Mouse (Mus musculus) splenic B cell, adult 2 months (primary cell): Measurements from ENCODE around the gene Tmem253.

ENCODE experiments used
- DNase-seq: peaks from one replicate; pipeline ENCODE4 v3.0.0-alpha.2; 2011; ENCODE audit warnings: low read depth, low spot score
- H3K27me3 ChIP-seq: 2 replicates; pipeline ENCODE4 v1.6.1; 2012; ENCODE audit warnings: mild to moderate bottlenecking, low read length, moderate library complexity, mixed read lengths; ENCODE audit not compliant: control insufficient read depth, poor library complexity, insufficient read depth, severe bottlenecking
- H3K36me3 ChIP-seq: 2 replicates; pipeline ENCODE4 v1.6.1; 2012; ENCODE audit warnings: mild to moderate bottlenecking, low read length, moderate library complexity, mixed read lengths; ENCODE audit not compliant: control insufficient read depth, poor library complexity, insufficient read depth, severe bottlenecking

Tmem253 gene

DNA sequence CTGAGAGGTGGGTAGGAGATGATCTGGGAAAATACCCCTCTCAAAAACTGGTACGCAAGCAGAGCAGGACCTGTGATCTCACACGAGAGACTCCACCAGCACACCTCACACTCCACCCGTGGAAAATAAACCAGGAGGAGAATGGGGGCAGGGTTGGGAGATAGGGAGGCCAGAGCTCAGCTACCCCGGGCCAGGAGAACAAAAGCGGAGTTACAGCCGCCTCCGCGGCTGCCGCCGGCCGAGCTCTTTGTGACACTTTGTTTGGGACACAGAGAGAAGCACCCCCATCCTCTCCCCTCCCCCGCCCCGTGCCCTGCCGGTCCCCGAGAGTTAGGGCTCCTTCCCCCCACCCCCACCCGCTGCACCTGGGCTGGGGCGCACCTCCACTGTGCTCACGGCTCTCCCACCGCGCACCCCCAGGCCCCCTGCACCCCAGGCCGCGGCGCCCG lies 1.7 kb upstream of the Tmem253 start:
- DNase-seq = peak; percentile 42
- no peaks in the 10 kb centered on the region for H3K36me3 ChIP-seq
- H3K27me3 ChIP-seq = no peaks in the 10 kb centered on the region

DNA sequence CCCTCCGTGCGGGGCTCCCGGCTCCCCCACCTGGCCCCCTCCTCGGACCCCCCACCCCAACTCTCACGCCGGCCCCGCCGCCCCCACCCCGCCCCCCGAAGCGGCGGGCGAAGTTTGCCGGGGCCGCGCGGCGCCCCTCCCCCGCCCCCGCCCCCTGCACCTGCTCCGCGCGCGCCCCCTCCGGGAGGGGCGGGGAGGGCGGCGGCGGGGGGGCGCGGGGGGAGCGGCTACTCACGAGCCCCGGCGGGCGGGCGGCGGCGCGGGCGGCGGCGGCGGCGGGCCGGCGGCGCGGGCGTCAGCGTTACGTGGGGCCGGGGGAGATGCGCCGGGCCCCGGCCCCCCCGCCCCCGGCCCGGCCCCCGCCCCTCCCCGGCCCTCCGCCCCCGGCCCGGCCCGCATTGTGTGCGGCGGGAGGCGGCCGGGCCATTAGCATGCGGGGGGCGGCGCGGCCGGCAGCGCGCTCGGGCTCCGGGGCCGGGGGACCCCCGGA lies 1.1 kb upstream of the Tmem253 start:
- Histone ChIP-seq H3K27me3 (no peaks in the 10 kb centered on the region), H3K36me3 (no peaks in the 10 kb centered on the region)
- no peak for DNase-seq

DNA sequence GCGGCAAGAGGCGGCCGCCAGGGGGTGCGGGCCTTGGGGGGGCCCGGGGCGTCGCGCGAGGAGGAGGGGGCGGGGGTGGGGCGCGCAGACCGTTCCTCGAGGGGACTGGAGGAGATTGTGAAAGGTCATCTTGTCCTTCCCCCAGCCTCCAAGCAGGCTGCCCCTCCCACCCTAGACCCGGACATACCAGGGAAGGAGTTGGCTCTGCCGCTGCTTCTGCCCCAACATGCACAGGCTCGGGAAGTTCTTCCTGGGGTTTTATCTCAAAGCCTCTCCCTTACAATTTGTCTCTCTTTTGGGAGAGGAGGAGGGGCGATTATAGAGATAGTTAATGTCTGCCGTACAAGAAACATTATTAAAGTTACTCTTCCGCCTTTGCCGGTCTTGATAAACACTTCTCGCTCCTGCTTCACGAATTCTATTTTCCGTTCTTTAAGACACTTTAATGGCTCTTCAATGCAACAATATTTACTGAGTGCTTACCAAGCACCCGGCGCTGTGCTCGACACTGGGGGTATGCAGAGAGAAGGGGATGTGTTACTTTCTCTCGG lies 622 bp upstream of the Tmem253 start:
- Histone ChIP-seq H3K27me3 (no peaks in the 10 kb centered on the region), H3K36me3 (no peaks in the 10 kb centered on the region)
- peak; percentile 48 for DNase-seq

DNA sequence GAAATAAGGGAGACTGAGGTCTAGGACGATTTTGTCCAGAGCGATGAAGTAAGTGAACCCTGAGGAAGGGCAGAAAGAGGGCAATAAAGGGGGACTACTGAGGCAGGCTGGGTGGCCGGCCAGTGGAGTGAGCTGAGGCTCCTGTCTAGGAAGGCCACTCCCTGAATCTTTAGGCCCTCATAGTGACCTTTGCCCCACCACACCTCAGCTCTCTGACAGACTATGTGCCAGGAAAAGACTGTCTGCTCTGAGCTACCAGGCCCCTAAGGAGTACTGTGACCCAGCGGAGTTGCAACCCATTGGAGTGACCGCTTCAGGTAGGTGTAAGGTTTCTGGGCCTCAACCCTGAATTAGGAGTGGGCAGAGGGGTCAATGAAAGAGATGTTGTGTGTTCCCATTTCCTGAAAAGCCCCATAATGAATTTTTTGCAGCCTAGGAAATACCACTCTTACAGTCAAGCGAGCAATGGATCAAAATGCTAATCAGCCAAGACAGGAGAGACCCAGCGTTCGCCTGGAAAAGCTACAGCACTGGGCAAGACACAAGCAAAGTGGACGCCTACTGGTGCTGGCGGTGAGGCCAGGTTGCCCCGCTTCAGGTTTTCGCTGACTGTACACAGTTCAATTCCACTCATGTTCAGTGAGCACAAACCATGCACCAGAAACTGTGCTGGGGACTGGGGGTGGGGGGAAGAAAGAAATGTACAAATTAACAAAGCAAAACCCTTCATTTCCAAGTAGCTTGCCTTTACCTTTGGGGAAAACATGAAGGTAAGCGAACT lies 1.4 kb downstream of the Tmem253 start:
- DNase-seq = no peak
- no peaks in the 10 kb centered on the region for H3K27me3 ChIP-seq
- H3K36me3 ChIP-seq = no peaks in the 10 kb centered on the region

DNA sequence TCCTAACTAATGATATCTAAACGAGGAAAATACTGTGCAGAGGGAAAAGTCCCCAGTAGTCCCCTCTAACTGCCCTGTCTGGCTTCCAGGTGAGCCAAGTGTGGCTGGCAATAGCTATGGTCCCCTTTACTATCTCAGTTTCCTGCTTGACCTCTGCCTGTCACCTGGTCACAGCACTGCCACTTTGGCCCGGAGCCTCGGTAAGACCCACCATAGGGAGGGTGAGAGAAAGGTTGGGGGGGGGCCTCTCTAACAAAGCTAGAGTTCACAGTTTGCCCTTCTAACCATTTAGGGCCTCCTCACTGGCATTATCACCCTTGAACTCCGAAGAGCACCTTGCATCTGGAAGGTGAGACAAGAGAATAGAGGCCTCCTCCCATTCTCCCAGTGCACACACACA lies 2.2 kb downstream of the Tmem253 start:
- Histone ChIP-seq H3K36me3 (no peaks in the 10 kb centered on the region), H3K27me3 (no peaks in the 10 kb centered on the region)
- no peak for DNase-seq

DNA sequence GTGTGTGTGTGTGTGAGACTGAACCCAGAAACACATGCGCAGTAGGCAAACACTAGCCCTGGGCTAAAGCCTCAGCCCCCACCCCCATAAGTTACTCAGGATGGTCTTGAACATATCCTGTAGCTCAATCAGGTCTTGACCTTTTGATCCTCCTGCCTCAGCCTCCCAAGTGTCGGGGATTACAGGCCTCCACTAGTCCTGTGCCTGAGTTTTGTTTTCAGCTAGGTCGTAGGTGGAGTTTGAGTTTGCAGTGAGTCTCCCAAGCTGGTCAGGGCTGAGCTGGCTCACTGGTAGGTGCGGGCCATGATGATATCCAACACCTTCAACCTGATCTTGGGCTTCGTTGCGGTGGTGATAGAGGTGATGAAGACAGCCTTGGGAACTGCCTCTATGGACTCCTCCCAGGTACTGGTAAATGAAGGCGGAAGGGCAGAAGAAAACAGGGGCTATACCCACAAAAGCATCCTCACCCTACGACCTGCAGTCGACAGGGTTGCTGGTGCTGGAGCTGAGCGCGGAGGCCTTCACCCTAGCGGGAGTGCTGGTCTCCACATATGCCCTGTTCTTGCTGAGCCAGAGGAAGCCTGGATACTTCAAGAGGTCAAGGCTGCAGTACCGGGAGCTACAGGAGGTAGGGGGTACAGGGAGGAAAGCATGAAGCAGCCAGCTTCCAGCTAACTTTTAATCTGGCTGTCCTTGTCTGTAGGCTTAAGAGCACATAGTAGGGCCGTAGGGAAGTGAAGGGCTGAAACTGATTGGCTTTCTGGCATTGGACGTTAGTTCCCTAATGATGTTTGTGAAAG lies 3.0 kb downstream of the Tmem253 start:
- H3K36me3 ChIP-seq = no peaks in the 10 kb centered on the region
- H3K27me3 ChIP-seq = no peaks in the 10 kb centered on the region
- no peak for DNase-seq

DNA sequence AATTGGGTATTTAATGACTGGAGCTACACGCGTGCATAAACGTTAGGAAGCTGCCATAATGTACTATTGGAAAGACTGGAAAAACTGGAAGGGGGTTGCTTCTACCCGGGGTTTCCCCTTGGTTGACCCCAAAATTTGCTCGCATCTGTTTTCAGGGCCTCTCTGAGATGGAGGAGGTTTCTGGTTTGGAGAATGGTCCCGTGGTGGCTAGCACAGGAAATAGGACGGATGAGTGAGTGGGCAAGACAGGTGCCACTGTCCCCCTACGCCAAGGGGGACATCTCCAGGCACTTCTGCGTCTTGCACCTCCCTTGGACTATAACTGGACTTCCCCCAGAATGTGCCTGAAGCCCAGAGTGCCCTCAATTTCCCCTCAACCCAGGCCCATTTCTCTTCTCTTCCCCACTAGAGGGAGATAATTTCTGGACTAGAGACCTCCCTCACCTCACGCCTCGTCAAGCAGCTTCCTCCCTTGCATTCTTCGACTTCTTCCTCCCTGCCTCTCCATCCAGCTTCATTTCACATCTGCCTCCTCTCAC lies 3.7 kb downstream of the Tmem253 start:
- DNase-seq = no peak
- no peaks in the 10 kb centered on the region for H3K27me3 ChIP-seq
- no peaks in the 10 kb centered on the region for H3K36me3 ChIP-seq

DNA sequence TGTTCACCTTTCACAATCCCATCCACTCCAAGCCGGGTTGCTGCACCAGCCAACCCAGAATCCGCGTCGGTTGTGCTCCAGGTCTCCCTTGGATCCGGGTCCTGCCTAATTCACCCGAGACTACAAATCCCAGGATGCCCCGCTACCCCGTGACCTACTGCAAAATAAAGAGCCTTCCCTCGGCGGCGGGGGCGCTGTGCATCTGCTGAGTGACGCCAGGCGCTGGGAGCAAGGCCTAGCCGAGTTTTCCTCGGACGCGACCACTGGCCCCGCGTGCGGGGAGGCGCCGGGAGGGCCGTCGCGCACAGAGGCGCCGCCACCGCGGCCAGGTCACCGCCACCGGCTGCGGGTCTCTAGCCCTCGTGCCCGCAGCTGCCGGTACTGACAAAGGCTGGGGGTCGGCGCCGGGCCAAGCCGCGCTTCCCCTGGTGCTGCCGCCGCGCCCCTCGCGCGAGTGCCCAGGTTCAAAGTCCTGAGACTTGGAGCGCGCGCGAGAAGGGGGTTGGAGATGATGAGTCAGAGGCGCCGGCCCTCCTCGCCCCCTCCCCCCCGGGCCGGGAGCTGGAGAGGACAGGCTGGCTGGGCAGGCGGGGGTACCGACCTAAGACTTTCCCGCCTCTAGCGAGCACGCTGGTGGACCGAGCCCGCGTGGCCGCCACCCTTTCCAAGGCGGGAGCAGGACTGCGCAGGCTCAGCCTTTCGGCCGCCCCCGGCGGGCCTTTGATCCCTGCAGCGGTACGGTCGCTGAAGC lies 4.3 kb downstream of the Tmem253 start:
- Histone ChIP-seq H3K27me3 (no peaks in the 10 kb centered on the region), H3K36me3 (no peaks in the 10 kb centered on the region)
- peak; percentile 94 for DNase-seq

DNA sequence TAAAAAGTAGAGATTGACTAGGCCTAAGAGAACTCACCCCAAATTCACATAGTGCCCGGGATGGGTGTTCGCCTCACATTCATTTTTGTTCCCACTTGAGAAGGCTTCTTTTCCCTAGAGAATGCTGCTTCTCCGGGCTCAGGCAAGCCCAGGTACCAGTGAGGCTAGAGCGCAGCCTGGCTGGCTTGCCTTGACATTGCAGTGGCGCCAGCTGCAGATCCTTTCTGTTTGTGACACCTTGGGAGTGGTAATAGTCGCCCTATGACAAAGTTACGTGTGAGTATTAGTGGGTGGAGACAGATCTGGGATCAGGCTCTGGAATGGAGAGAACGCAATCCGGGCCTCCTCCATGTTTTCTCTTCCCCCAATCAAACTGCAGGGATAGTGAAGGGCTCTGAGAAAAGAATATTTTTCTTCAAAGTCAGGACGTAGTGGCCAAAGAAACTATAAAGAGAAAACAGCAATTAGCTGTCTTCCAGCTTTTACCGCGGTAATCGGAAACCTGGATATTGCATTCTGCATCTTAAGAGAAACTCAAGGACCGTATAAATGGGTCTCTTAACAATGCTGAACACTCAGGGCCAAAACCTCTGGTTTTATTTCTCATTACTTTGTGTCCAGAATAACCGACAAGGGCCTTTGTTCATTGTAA lies 5.2 kb downstream of the Tmem253 start, which contains the start of gene Zfp219:
Zfp219 (minus strand) TSS at position 248 of the 652 bp plus-strand sequence.
- Histone ChIP-seq H3K36me3 (no peaks in the 10 kb centered on the region), H3K27me3 (no peaks in the 10 kb centered on the region)
- DNase-seq = peak; percentile 66

DNA sequence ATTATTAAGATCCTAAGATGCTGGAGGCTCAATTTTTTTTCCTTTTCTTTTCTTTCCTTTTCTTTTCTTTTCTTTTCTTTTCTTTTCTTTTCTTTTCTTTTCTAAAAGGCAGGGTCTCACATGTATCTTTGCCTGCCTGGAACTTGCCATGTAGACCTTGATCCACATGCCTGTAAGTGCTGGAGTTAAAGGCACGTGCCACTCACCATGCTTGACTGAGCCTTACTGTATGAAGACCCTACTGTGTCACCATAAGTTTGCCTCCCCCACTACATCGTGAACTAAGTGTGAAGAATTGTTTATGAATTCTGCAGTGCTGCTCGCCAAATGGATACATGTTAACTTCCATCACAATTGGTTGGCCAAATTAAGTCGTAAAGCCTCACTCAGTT lies 5.7 kb downstream of the Tmem253 start:
- DNase-seq = no peak
- Histone ChIP-seq H3K36me3 (no peaks in the 10 kb centered on the region), H3K27me3 (no peaks in the 10 kb centered on the region)

DNA sequence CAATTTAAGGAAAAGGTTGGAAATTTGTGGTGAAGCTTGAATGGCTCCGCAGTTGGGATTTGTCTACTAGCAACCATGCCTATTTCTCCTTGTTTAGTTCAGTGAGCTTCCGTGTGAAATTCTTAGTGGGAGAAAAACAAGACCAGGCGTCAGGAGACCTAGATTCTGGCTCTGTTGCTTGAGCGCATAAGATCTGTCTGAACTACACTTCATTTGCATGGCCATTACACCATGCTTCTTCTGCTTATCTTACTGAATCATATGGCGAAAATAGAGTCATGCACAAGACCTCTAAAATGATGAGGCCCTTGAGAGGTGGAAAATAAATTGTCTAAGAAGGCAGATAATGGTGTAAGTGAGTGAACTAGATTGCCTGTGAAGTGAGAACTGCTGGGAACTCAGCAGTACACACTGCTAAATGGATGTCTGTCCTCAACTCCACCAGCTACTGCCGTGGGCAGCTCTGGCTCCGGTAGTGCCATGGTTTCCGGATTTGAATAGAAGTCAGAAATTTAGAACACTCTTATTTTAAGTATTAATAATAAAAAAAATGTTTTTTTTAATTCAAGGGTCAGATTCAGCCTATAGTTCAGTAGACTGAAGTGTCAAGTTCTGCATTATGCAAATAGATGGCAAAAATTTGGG lies 6.2 kb downstream of the Tmem253 start:
- DNase-seq = no peak

DNA sequence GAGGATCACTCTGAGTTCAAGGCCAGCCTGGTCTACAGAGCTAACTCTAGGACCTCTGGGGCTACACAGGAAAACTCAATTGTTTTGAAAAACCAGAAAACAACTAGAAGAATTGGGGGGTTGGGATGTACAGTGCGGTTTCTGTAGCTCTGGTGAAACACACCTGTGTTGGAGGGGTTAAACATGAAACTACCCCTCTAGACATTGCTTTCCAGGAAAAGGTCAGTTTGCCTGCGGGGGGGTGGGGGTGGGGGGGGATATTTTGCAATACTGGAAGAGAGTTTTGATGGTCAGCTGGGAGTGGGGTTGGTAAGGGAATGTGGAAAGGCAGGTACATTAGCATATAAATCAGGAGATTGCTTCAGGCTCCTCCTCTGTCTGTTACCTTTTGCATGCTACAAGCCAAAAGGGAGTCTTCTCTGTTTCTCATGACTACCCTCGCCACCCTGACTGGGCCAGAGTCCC lies 6.8 kb downstream of the Tmem253 start:
- H3K36me3 ChIP-seq = no peaks in the 10 kb centered on the region
- no peaks in the 10 kb centered on the region for H3K27me3 ChIP-seq
- DNase-seq = no peak

More for the DNA sequence above, 6.2 kb downstream of the Tmem253 start:
- no peaks in the 10 kb centered on the region for H3K27me3 ChIP-seq
- H3K36me3 ChIP-seq = no peaks in the 10 kb centered on the region

DNA sequence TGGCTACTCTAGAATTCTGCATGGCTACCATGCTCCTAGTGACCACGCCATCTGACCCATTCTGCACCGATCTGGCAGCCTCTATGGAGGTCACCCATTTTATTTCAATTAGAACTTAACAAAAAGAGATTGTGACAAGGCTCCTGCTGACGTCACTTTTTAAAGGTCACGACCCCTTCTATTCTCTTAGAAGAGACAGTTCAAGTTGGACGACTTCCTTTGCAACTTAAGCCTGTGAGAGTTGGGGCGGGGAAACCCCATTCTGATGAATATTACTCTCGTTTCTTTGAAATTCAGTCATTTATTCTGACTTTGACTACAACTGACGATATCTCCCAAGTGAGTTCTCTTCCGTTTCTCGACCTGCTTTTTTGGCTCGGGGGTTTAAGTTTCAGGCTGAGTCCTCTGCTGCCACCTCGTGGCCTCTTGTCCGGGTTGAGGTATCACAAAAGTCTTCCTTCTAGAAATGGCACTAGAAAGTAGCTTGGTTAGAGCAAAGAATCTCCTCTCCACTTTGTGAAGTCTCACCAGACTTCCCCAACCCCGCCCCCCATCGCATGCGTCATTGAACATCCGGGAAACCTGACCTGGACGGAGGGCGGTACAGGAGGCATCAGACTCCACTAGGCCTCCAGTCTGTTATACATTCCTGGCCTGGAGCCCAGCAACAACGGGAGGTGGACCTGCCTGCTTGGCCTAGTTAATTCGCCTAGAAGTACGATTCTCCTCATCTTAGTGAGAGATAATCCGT lies 7.4 kb downstream of the Tmem253 start:
- Histone ChIP-seq H3K27me3 (no peaks in the 10 kb centered on the region), H3K36me3 (no peaks in the 10 kb centered on the region)
- peak; percentile 93 for DNase-seq
